Mouse (Mus musculus) cortical plate, adult 2 months (tissue): ENCODE measurements around the gene Agbl5.

Source experiments
- CTCF ChIP-seq: fragments of 200-500 bp; IDR thresholded peaks from 2 replicates; pipeline ENCODE4 v1.5.1; 2011; ENCODE audit warnings: mild to moderate bottlenecking, control low read depth, low read length; ENCODE audit not compliant: insufficient read depth; ENCODE audit errors: extremely low read depth
- POLR2A ChIP-seq: fragments of 200-500 bp; IDR thresholded peaks from 2 replicates; pipeline ENCODE4 v1.6.1; 2011; ENCODE audit warnings: mild to moderate bottlenecking, low read length, control low read depth; ENCODE audit not compliant: insufficient read depth; ENCODE audit errors: extremely low read depth

DNA sequence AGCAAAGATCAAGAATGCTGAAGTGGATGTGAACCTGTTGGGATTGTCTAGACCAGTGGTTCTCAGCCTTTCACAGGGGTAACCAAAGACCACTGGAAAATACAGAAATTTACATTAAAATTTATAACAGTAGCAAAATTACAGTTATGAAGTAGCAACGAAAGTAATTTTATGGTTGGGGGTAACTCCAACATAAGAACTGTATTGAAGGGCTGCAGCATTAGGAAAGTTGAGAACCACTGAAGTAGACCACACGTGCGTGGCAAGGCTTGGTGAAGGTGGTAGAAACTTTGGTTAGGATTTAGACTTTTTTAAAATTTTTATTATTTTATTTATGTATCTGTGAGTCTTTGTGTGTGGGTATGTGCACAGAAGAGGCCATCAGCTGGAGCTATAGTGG is 20.8 kb upstream of the Agbl5 start, which contains the start of gene Tmem214:
- TF ChIP-seq CTCF (no peak), POLR2A (no peak)
